Mouse (Mus musculus): ENCODE results near the gene Ktn1. TPM values are rescaled to one million over a fixed set of nuclear protein-coding genes. Genes with fewer than 3 reads are reported as not detected.

Gene Ktn1
- polyA plus RNA-seq, 1 experiment from 2014 or later: 66.0 TPM

DNA sequence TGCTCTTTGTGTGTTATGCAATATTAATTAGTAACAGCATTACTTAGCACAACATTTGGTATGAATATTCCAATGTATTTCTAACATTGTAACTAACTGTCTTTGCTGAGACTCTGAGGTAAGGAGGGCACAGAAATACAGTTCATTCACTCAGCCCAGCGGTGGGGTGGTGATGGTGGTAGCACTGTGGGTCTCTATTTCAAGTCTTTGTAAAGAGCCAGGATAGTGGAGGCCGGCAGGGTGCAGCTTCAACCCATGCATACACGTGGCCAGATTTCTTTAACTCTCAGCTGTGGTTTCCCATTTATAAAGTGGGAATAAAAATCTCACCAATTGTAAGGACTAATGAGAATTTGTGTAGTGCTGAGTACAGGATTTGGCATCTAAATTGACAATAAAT, 67.5 kb downstream of the Ktn1 start:
- 37% methylated on average over 3 of the region's 3 CpGs for WGBS
- peak; percentile 49; the same call in 1 of the 2 replicates for ATAC-seq

DNA sequence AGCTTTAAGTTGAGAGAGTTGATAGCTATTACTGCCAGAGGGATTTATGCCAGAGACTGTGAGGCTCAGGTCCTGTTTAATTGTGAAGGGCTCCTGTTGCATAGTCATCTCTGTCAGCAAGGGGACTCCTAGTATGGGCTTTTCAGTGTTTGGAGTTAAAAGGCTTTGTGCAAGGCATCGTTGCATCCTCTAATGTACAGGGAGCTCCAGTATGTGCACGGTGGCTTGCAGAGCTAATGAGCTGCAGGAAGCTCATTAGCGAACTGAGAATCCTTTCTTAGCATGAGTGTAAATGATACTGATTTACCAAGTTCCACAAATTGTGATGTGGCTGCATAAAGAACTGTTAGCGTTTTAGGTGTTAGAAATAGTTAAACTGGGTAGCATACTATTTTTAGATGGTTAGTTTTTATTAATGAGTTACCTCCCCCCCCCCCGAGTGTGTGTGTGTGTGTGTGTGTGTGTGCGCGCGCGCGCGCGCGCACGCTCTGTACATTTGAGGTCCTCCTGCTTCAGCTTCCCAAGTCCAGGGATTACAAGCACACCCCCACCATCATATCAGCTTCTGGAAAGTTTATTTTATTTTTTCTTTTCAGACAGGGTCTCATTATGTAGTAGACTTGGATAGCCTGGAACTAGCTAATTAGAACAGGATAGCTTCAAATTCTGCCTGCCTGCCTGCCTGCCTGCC, 69.8 kb downstream of the Ktn1 start:
- H3K27ac ChIP-seq (ENCODE audit: low read length): no peak overlapping the region
- H3K9me3 ChIP-seq (ENCODE audit: control insufficient read depth, low read length): no peaks in the 10 kb centered on the region
- H3K36me3 ChIP-seq (ENCODE audit: control insufficient read depth, insufficient read depth): peaks cover 5% of the 10 kb centered on the region; the same call in 1 of the 2 replicates
- no peak overlapping the region for H3K9ac ChIP-seq (replicated peaks; ENCODE audit: low read depth, low read length)
- no peak overlapping the region for H3K4me3 ChIP-seq (replicated peaks; ENCODE audit: low read length)
- WGBS: 62% methylated on average over 13 of the region's 14 CpGs
- H3K4me2 ChIP-seq (ENCODE audit: low read length): no peak overlapping the region
- 0 out of 2 replicates have a peak, but pooled peaks cover 2% of the 10 kb centered on the region for H3K4me1 ChIP-seq (replicated peaks; ENCODE audit: control insufficient read depth, insufficient read depth, low read length)
- H3K27me3 ChIP-seq (replicated peaks; ENCODE audit: control insufficient read depth, insufficient read depth, low read length): no peaks in the 10 kb centered on the region
- ATAC-seq: peak; percentile 63

More for the DNA sequence above, 67.5 kb downstream of the Ktn1 start:
- Histone ChIP-seq H3K9me3 (ENCODE audit: control insufficient read depth, low read length) (no peaks in the 10 kb centered on the region), H3K4me2 (ENCODE audit: low read length) (no peak overlapping the region), H3K27me3 (replicated peaks; ENCODE audit: control insufficient read depth, insufficient read depth, low read length) (no peaks in the 10 kb centered on the region), H3K27ac (ENCODE audit: low read length) (no peak overlapping the region), H3K9ac (replicated peaks; ENCODE audit: low read depth, low read length) (no peak overlapping the region), H3K36me3 (ENCODE audit: control insufficient read depth, insufficient read depth) (0 out of 2 replicates have a peak, but pooled peaks cover 2% of the 10 kb centered on the region), H3K4me3 (replicated peaks; ENCODE audit: low read length) (no peak overlapping the region), H3K4me1 (replicated peaks; ENCODE audit: control insufficient read depth, insufficient read depth, low read length) (0 out of 2 replicates have a peak, but pooled peaks cover 2% of the 10 kb centered on the region)

DNA sequence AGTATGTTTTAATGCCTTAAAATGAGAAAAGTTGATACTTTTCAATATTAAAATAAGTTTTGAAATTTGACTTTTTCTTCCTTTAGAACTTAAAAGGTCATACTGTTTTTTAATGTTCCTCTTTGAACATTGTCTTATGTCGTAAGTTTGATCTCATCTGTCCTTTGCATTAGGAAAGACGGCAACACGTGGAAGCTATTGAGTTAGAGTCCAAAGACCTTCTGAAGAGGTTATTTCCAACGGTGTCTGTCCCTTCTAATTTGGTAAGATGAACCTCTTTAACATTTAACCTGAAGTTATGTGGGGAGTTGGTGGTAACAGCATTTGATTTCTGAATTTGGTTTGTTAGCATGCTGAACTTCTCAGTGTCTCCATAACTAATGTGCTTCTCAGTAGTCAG, 71.8 kb downstream of the Ktn1 start:
- 93% methylated on average over 4 of the region's 4 CpGs for WGBS
- H3K9ac ChIP-seq (replicated peaks; ENCODE audit: low read depth, low read length): no peak overlapping the region
- 0 out of 2 replicates have a peak, but pooled peaks cover 2% of the 10 kb centered on the region for H3K4me1 ChIP-seq (replicated peaks; ENCODE audit: control insufficient read depth, insufficient read depth, low read length)
- H3K9me3 ChIP-seq (ENCODE audit: control insufficient read depth, low read length): no peaks in the 10 kb centered on the region
- H3K4me2 ChIP-seq (ENCODE audit: low read length): no peak overlapping the region
- no peak overlapping the region for H3K4me3 ChIP-seq (replicated peaks; ENCODE audit: low read length)
- peaks cover 13% of the 10 kb centered on the region for H3K36me3 ChIP-seq (ENCODE audit: control insufficient read depth, insufficient read depth)
- H3K27ac ChIP-seq (ENCODE audit: low read length): no peak overlapping the region
- no peak for ATAC-seq
- H3K27me3 ChIP-seq (replicated peaks; ENCODE audit: control insufficient read depth, insufficient read depth, low read length): no peaks in the 10 kb centered on the region

DNA sequence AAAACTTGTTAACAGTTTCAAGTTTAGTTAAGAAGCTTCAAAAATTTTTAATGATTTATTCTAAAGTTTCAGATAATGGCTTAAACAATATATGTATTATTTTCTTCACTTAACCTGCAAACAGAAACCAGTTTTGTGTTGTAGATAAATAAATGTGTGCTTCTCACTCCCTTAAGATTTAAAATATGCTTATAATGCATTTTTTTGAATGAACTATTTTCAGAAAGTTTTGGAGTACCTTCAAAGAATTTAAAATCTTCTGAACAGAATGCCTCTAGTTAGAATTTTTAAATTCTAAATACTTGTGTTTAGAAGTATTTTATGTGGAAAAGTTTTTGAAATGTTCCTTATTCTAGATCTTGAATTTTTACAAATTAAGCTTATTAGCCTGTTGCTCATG, 74.8 kb downstream of the Ktn1 start:
- ATAC-seq: no peak

DNA sequence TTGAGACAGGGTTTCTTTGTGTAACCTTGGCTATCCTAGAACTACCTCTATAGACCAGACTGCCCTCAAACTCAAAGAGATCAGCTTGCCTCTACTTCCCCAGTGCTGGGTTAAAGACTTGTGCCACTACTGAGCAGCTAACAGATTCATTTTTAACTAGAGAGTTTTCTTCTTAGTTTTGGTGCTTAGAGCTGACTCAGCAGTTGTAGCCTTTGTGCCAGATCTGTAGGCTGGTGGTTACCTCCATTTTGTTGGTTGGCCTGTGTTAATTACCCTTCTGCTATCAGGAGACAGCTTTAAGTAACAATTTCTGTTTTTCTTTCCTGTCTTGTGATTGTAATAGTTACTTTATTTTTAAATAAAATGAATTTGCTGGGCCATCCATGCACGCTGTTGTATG, 80.3 kb downstream of the Ktn1 start:
- no peak for ATAC-seq
- no peaks in the 10 kb centered on the region for H3K9me3 ChIP-seq (ENCODE audit: control insufficient read depth, low read length)
- no peaks in the 10 kb centered on the region for H3K27me3 ChIP-seq (replicated peaks; ENCODE audit: control insufficient read depth, insufficient read depth, low read length)
- H3K9ac ChIP-seq (replicated peaks; ENCODE audit: low read depth, low read length): no peak overlapping the region
- H3K36me3 ChIP-seq (ENCODE audit: control insufficient read depth, insufficient read depth): peaks cover 46% of the 10 kb centered on the region
- H3K4me3 ChIP-seq (replicated peaks; ENCODE audit: low read length): no peak overlapping the region
- 95% methylated on average over 1 of the region's 1 CpGs for WGBS
- no peak overlapping the region for H3K4me2 ChIP-seq (ENCODE audit: low read length)
- no peak overlapping the region for H3K27ac ChIP-seq (ENCODE audit: low read length)
- H3K4me1 ChIP-seq (replicated peaks; ENCODE audit: control insufficient read depth, insufficient read depth, low read length): no peaks in the 10 kb centered on the region

More for the DNA sequence above, 74.8 kb downstream of the Ktn1 start:
- Histone ChIP-seq H3K4me3 (replicated peaks; ENCODE audit: low read length) (no peak overlapping the region), H3K27ac (ENCODE audit: low read length) (no peak overlapping the region), H3K4me1 (replicated peaks; ENCODE audit: control insufficient read depth, insufficient read depth, low read length) (no peaks in the 10 kb centered on the region), H3K9me3 (ENCODE audit: control insufficient read depth, low read length) (no peaks in the 10 kb centered on the region), H3K9ac (replicated peaks; ENCODE audit: low read depth, low read length) (no peak overlapping the region), H3K4me2 (ENCODE audit: low read length) (no peak overlapping the region), H3K36me3 (ENCODE audit: control insufficient read depth, insufficient read depth) (peaks cover 32% of the 10 kb centered on the region), H3K27me3 (replicated peaks; ENCODE audit: control insufficient read depth, insufficient read depth, low read length) (no peaks in the 10 kb centered on the region)

DNA sequence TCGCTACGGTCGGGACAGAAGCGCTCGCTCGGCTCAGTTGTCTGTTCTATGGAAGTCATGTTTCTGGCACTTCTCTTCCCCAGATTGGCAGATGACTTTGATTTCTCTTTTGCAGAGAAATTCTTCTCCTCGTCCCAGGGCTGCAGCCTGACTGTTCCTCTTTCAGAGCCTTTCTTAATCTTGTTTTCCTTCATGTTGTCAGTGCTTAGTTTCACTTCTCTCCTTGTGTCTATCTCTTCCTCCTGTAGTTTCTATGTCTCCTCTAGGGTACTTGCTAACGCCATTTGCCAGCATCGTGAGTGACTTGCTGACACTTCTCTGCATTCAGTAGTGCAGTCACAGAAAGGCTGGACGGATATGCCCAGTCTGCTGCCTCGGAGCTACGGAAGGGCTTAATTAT, 87.1 kb downstream of the Ktn1 start:
- Histone ChIP-seq H3K36me3 (ENCODE audit: control insufficient read depth, insufficient read depth) (peaks cover 18% of the 10 kb centered on the region), H3K27me3 (replicated peaks; ENCODE audit: control insufficient read depth, insufficient read depth, low read length) (no peaks in the 10 kb centered on the region), H3K4me2 (ENCODE audit: low read length) (no peak overlapping the region), H3K9me3 (ENCODE audit: control insufficient read depth, low read length) (no peaks in the 10 kb centered on the region), H3K4me3 (replicated peaks; ENCODE audit: low read length) (no peak overlapping the region), H3K4me1 (replicated peaks; ENCODE audit: control insufficient read depth, insufficient read depth, low read length) (no peaks in the 10 kb centered on the region), H3K27ac (ENCODE audit: low read length) (no peak overlapping the region), H3K9ac (replicated peaks; ENCODE audit: low read depth, low read length) (no peak overlapping the region)
- no peak for ATAC-seq
- WGBS: 90% methylated on average over 12 of the region's 12 CpGs

DNA sequence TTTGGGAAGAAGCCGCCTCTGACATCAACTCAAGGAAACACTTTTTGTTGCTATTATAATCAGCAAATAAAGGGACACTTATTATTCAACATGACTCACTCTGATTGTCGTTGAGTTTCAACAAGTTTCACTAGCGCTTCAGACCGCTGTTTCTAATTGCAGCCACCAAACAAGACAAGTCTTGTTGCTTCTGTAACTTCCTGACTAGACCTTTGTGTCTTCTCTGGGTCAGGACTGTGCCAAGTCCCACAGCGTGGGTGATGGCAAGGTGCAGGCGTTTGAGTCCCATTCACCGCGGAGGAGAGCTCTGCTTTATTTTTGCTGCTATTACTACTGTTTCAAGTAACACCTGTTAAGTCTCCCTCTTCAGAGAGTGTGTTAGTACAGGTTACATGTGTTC, 88.2 kb downstream of the Ktn1 start:
- Histone ChIP-seq H3K9me3 (ENCODE audit: control insufficient read depth, low read length) (no peaks in the 10 kb centered on the region), H3K4me2 (ENCODE audit: low read length) (no peak overlapping the region), H3K36me3 (ENCODE audit: control insufficient read depth, insufficient read depth) (peaks cover 18% of the 10 kb centered on the region), H3K9ac (replicated peaks; ENCODE audit: low read depth, low read length) (no peak overlapping the region), H3K27ac (ENCODE audit: low read length) (no peak overlapping the region), H3K27me3 (replicated peaks; ENCODE audit: control insufficient read depth, insufficient read depth, low read length) (no peaks in the 10 kb centered on the region), H3K4me3 (replicated peaks; ENCODE audit: low read length) (no peak overlapping the region), H3K4me1 (replicated peaks; ENCODE audit: control insufficient read depth, insufficient read depth, low read length) (no peaks in the 10 kb centered on the region)
- ATAC-seq: no peak
- 62% methylated on average over 8 of the region's 8 CpGs for WGBS

DNA sequence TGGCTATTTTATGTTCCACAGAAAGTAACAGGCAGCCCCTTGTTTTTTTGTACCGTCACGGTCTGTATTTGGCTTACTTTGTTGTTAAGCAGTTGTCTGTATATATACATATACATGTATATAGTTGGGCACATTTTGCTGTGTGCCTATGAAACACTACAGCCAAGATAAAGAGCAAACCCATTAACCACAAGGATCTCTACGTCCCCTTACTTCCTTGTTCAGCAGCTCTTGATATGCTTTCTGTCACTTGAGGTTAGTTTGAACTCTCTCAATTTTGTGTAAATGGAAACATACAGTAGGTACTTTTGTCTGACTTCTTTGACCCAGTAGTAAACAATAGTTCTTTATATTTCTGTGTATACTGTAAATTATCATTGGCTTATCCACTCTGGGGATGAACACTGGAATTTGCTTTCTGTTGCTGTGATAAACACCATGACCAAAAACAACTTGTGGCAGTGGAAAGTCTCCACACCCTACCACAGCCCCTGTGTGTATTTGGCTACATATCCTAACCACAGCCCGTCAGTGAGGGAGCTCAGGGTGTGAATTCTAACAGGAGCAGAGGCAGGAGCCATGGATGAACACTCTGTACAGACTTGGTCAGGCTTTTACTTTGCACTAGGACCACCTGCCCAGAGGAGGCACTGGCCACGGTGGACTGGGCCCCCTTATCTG, 92.2 kb downstream of the Ktn1 start:
- 94% methylated on average over 5 of the region's 5 CpGs for WGBS
- ATAC-seq: no peak

DNA sequence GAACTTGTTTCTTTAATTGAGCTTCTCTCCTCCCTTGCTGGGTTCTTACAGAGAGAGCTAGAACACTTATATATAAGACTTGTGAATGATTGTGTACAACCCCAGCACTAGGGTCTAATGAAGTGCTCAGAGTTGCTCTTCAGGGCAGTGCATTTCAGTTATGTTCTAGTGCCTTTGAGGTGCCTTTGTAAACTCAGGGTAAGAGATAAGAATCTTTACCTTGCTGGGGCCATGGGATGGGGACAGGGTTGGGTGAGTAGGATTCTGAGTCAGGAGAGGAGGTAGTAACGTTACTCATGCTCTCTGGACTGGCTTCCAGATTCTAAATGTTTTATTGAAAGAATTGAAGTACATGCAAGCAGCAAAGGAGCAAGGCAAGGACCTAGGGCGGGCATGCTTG, 92.8 kb downstream of the Ktn1 start:
- Histone ChIP-seq H3K9ac (replicated peaks; ENCODE audit: low read depth, low read length) (no peak overlapping the region), H3K4me2 (ENCODE audit: low read length) (no peak overlapping the region)
- 92% methylated on average over 2 of the region's 2 CpGs for WGBS

More for the DNA sequence above, 92.2 kb downstream of the Ktn1 start:
- H3K4me1 ChIP-seq (replicated peaks; ENCODE audit: control insufficient read depth, insufficient read depth, low read length): no peaks in the 10 kb centered on the region
- no peaks in the 10 kb centered on the region for H3K27me3 ChIP-seq (replicated peaks; ENCODE audit: control insufficient read depth, insufficient read depth, low read length)
- peaks cover 2% of the 10 kb centered on the region; the same call in 1 of the 2 replicates for H3K36me3 ChIP-seq (ENCODE audit: control insufficient read depth, insufficient read depth)
- no peak overlapping the region for H3K27ac ChIP-seq (ENCODE audit: low read length)
- no peaks in the 10 kb centered on the region for H3K9me3 ChIP-seq (ENCODE audit: control insufficient read depth, low read length)
- no peak overlapping the region for H3K4me2 ChIP-seq (ENCODE audit: low read length)
- H3K9ac ChIP-seq (replicated peaks; ENCODE audit: low read depth, low read length): no peak overlapping the region
- no peak overlapping the region for H3K4me3 ChIP-seq (replicated peaks; ENCODE audit: low read length)

More for the DNA sequence above, 92.8 kb downstream of the Ktn1 start:
- no peak for ATAC-seq
- H3K4me1 ChIP-seq (replicated peaks; ENCODE audit: control insufficient read depth, insufficient read depth, low read length): no peaks in the 10 kb centered on the region
- no peaks in the 10 kb centered on the region for H3K27me3 ChIP-seq (replicated peaks; ENCODE audit: control insufficient read depth, insufficient read depth, low read length)
- no peaks in the 10 kb centered on the region for H3K9me3 ChIP-seq (ENCODE audit: control insufficient read depth, low read length)
- H3K36me3 ChIP-seq (ENCODE audit: control insufficient read depth, insufficient read depth): peaks cover 2% of the 10 kb centered on the region; the same call in 1 of the 2 replicates
- no peak overlapping the region for H3K4me3 ChIP-seq (replicated peaks; ENCODE audit: low read length)
- H3K27ac ChIP-seq (ENCODE audit: low read length): no peak overlapping the region
